Comparison of ENCODE assay signal across 18 mouse cellular contexts in genomic region chr13:58928668-58929436, GRCm38 (mm10).
DNase-seq lines count a peak whose midpoint lies in the region; ATAC-seq lines count a peak whose summit lies in the region.
"Had no signal": no experiment of that assay in that cellular context is flagged by ENCODE, and none has a peak within 500 bp of the region (broad histone marks: within the 10 kb centered on the region; RNA-seq: fewer than 3 reads in every experiment).

No protein-coding gene starts in this region.

- no peak overlapping the region for H3K4me3 ChIP-seq in forebrain, embryonic 10.5 days
- H3K4me3 ChIP-seq in forebrain, embryonic 11.5 days (ENCODE audit: low read depth, low read length): no peak overlapping the region
- H3K4me3 ChIP-seq in midbrain, embryonic 15.5 days: no peak overlapping the region
- no peak overlapping the region for H3K4me3 ChIP-seq in midbrain, embryonic 14.5 days (replicated peaks; ENCODE audit: low read depth, low read length)
- no peak overlapping the region for H3K4me3 ChIP-seq in hindbrain, embryonic 14.5 days (replicated peaks; ENCODE audit: low read length)
- H3K4me3 ChIP-seq in kidney, embryonic 16.5 days (ENCODE audit: low read length): no peak overlapping the region
- H3K4me3 ChIP-seq: intestine, embryonic 15.5 days; limb, embryonic 12.5 days; liver, embryonic 15.5 days had no signal

- no peak overlapping the region for H3K4me2 ChIP-seq in forebrain, embryonic 11.5 days (ENCODE audit: low read depth, low read length, severe bottlenecking)
- H3K4me2 ChIP-seq in midbrain, embryonic 15.5 days: no peak overlapping the region
- H3K4me2 ChIP-seq in midbrain, embryonic 14.5 days (ENCODE audit: low read length): no peak overlapping the region
- H3K4me2 ChIP-seq in hindbrain, embryonic 14.5 days (replicated peaks): no peak overlapping the region
- H3K4me2 ChIP-seq in kidney, embryonic 16.5 days (replicated peaks; ENCODE audit: low read depth, low read length): no peak overlapping the region
- H3K4me2 ChIP-seq: intestine, embryonic 15.5 days; limb, embryonic 12.5 days; liver, embryonic 15.5 days had no signal

- no peak for ATAC-seq in forebrain, embryonic 11.5 days (replicated peaks; ENCODE audit: low FRiP score)
- ATAC-seq in midbrain, embryonic 15.5 days (replicated peaks): no peak
- no peak for ATAC-seq in midbrain, embryonic 14.5 days (ENCODE audit: low FRiP score, low TSS enrichment)
- no peak for ATAC-seq in hindbrain, embryonic 14.5 days (ENCODE audit: low FRiP score)
- ATAC-seq in kidney, embryonic 16.5 days (ENCODE audit: low FRiP score, low TSS enrichment): no peak
- ATAC-seq: intestine, embryonic 15.5 days had no signal

- H3K27me3 ChIP-seq in forebrain, embryonic 10.5 days (ENCODE audit: poor library complexity, severe bottlenecking): no peaks in the 10 kb centered on the region
- no peaks in the 10 kb centered on the region for H3K27me3 ChIP-seq in forebrain, embryonic 11.5 days (ENCODE audit: control insufficient read depth, insufficient read depth, low read length)
- no peaks in the 10 kb centered on the region for H3K27me3 ChIP-seq in midbrain, embryonic 15.5 days (replicated peaks)
- no peaks in the 10 kb centered on the region for H3K27me3 ChIP-seq in midbrain, embryonic 14.5 days (ENCODE audit: control insufficient read depth, insufficient read depth, low read length)
- no peaks in the 10 kb centered on the region for H3K27me3 ChIP-seq in hindbrain, embryonic 14.5 days (ENCODE audit: control insufficient read depth, insufficient read depth, low read length)
- H3K27me3 ChIP-seq in kidney, embryonic 16.5 days (ENCODE audit: insufficient read depth, low read length): no peaks in the 10 kb centered on the region
- H3K27me3 ChIP-seq: intestine, embryonic 15.5 days; limb, embryonic 12.5 days; liver, embryonic 15.5 days had no signal

- no peak for DNase-seq in forebrain, embryonic 10.5 days (ENCODE audit: extremely low spot score, low spot score)
- no peak for DNase-seq in forebrain, embryonic 11.5 days (ENCODE audit: low spot score)
- no peak for DNase-seq in midbrain, embryonic 14.5 days
- DNase-seq in hindbrain, embryonic 14.5 days (ENCODE audit: low spot score): no peak
- no peak for DNase-seq in urinary bladder, postnatal 4 days (ENCODE audit: low spot score in 2 of 2)
- no peak for DNase-seq in ovary, postnatal 14 days (ENCODE audit: low spot score)
- DNase-seq: adrenal gland, postnatal 25 days; cerebellum, adult 11 months; heart, adult 18-20 months; heart, postnatal 10 days; kidney, postnatal 10 days; right cerebral cortex, postnatal 25 days; thymus, adult 2 months had no signal

- peaks cover 52% of the 10 kb centered on the region for H3K4me1 ChIP-seq in forebrain, embryonic 10.5 days
- H3K4me1 ChIP-seq in forebrain, embryonic 11.5 days (replicated peaks; ENCODE audit: control insufficient read depth, insufficient read depth, low read length): peaks cover 14% of the 10 kb centered on the region
- peaks cover 15% of the 10 kb centered on the region for H3K4me1 ChIP-seq in midbrain, embryonic 15.5 days
- peaks cover 14% of the 10 kb centered on the region for H3K4me1 ChIP-seq in midbrain, embryonic 14.5 days (ENCODE audit: control insufficient read depth, insufficient read depth, low read length)
- H3K4me1 ChIP-seq in hindbrain, embryonic 14.5 days (replicated peaks; ENCODE audit: control insufficient read depth, insufficient read depth, low read length): peaks cover 24% of the 10 kb centered on the region
- no peaks in the 10 kb centered on the region for H3K4me1 ChIP-seq in kidney, embryonic 16.5 days (ENCODE audit: insufficient read depth, low read length)
- H3K4me1 ChIP-seq: intestine, embryonic 15.5 days; liver, embryonic 15.5 days had no signal

- H3K9ac ChIP-seq in forebrain, embryonic 11.5 days (ENCODE audit: low read length): no peak overlapping the region
- no peak overlapping the region for H3K9ac ChIP-seq in midbrain, embryonic 15.5 days
- H3K9ac ChIP-seq in midbrain, embryonic 14.5 days (replicated peaks; ENCODE audit: low read length): no peak overlapping the region
- H3K9ac ChIP-seq in hindbrain, embryonic 14.5 days: no peak overlapping the region
- no peak overlapping the region for H3K9ac ChIP-seq in kidney, embryonic 16.5 days (replicated peaks; ENCODE audit: low read length)
- H3K9ac ChIP-seq: intestine, embryonic 15.5 days; limb, embryonic 12.5 days; liver, embryonic 15.5 days had no signal

- H3K36me3 ChIP-seq in forebrain, embryonic 10.5 days (replicated peaks): no peaks in the 10 kb centered on the region
- no peaks in the 10 kb centered on the region for H3K36me3 ChIP-seq in forebrain, embryonic 11.5 days (ENCODE audit: control insufficient read depth, insufficient read depth, low read length)
- H3K36me3 ChIP-seq in midbrain, embryonic 15.5 days (replicated peaks): no peaks in the 10 kb centered on the region
- H3K36me3 ChIP-seq in midbrain, embryonic 14.5 days (ENCODE audit: control insufficient read depth, insufficient read depth, low read length): no peaks in the 10 kb centered on the region
- H3K36me3 ChIP-seq in hindbrain, embryonic 14.5 days (replicated peaks; ENCODE audit: control insufficient read depth, insufficient read depth): no peaks in the 10 kb centered on the region; the same call in 1 of the 2 replicates
- H3K36me3 ChIP-seq in kidney, embryonic 16.5 days (ENCODE audit: insufficient read depth, low read length): no peaks in the 10 kb centered on the region
- H3K36me3 ChIP-seq: intestine, embryonic 15.5 days; limb, embryonic 12.5 days; liver, embryonic 15.5 days had no signal

- no peaks in the 10 kb centered on the region for H3K9me3 ChIP-seq in forebrain, embryonic 10.5 days
- H3K9me3 ChIP-seq in forebrain, embryonic 11.5 days (ENCODE audit: control insufficient read depth, low read length): no peaks in the 10 kb centered on the region
- H3K9me3 ChIP-seq in midbrain, embryonic 15.5 days: no peaks in the 10 kb centered on the region
- H3K9me3 ChIP-seq in midbrain, embryonic 14.5 days (ENCODE audit: control insufficient read depth, low read length): no peaks in the 10 kb centered on the region
- no peaks in the 10 kb centered on the region for H3K9me3 ChIP-seq in hindbrain, embryonic 14.5 days (ENCODE audit: control insufficient read depth, low read length)
- H3K9me3 ChIP-seq in kidney, embryonic 16.5 days (ENCODE audit: low read length): no peaks in the 10 kb centered on the region
- H3K9me3 ChIP-seq: intestine, embryonic 15.5 days; limb, embryonic 12.5 days; liver, embryonic 15.5 days had no signal

- peak overlapping the region; percentile 32 for H3K27ac ChIP-seq in forebrain, embryonic 10.5 days
- H3K27ac ChIP-seq in forebrain, embryonic 11.5 days (ENCODE audit: low read depth, low read length): no peak overlapping the region
- H3K27ac ChIP-seq in midbrain, embryonic 15.5 days: peak overlapping the region; percentile 15; the same call in 1 of the 2 replicates
- no peak overlapping the region for H3K27ac ChIP-seq in midbrain, embryonic 14.5 days (replicated peaks; ENCODE audit: low read depth, low read length)
- 0 out of 2 replicates have a peak overlapping the region, but pooled peaks have one; percentile 36 for H3K27ac ChIP-seq in hindbrain, embryonic 14.5 days
- H3K27ac ChIP-seq in kidney, embryonic 16.5 days (ENCODE audit: low read length): no peak overlapping the region
- H3K27ac ChIP-seq: intestine, embryonic 15.5 days; limb, embryonic 12.5 days; liver, embryonic 15.5 days had no signal

- 79% methylated on average over 15 of the region's 15 CpGs for WGBS in forebrain, embryonic 10.5 days
- WGBS in forebrain, embryonic 11.5 days: 65% methylated on average over 15 of the region's 15 CpGs
- 69% methylated on average over 15 of the region's 15 CpGs for WGBS in midbrain, embryonic 15.5 days
- 73% methylated on average over 15 of the region's 15 CpGs for WGBS in midbrain, embryonic 14.5 days
- 62% methylated on average over 15 of the region's 15 CpGs for WGBS in hindbrain, embryonic 14.5 days
- WGBS in kidney, embryonic 16.5 days: 78% methylated on average over 15 of the region's 15 CpGs

Comparison
In these comparisons a context has a peak if more than half of its experiments do, and no peak if none do; other contexts are left out.
1. H3K27ac ChIP-seq: peak in forebrain, embryonic 10.5 days (single experiment), midbrain, embryonic 15.5 days (single experiment) and hindbrain, embryonic 14.5 days (single experiment); none in forebrain, embryonic 11.5 days (single experiment), midbrain, embryonic 14.5 days (single experiment) and kidney, embryonic 16.5 days (single experiment).